Mouse (Mus musculus): ENCODE measurements around the gene Cage1.

The Cage1 gene

DNA sequence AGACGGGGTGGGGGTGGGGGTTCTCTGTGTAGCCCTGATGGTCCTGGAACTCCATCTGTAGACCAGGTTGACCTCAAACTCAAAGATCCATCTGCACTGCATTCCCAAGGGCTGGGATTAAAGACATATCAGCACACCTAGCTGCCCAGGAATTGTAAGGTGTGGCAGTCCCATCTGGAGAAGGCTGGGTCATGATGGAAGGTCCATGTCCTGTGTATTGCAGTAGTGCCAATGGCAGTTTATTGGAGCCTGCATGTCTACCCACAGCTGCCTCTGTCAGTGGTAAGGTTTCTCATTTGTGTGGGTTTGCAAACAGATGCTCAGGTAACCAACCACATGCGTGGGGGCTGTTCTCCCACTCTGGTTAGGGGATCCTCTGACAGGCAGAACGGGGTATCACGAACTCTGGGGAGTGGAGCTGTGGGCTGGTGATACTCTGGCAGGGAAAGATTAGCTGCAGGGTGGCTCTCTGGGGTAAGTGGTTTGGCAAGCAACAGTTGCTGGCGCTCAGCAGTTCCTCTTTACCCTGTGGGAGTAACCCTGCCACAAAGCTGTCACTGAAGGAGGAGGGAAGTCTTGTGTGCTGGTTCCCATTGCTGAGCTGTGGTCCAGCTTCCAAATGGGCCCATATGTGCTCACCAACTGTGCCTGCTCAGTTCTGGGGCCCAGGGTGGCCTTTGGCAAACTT is 27.0 kb downstream of the Cage1 start:
- DNase-seq = no peak

- no peak for DNase-seq
Observed at GRCm38 (mm10) chr13:38007972-38008371, 28.9 kb downstream of the Cage1 start.

DNA sequence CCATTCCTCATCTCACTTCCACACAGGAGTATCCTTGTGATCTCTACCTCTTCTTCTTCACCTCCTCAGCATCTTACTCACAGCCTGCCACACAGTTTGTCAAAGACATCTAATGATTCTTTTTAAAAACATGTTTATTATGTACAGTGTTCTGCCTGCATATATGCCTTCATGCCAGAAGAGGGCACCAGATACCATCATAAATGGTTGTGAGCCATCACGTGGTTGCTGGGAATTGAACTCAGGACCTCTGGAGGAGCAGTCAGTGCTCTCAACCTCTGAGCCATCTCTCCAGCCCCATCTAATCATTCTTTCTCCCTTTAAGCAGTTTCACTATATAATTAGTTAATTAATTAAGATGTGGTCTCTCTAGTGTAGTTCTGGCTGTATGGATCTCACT is 34.4 kb downstream of the Cage1 start:
- no peak for DNase-seq

GRCm38 (mm10) chr13:37999713-38000112 is 37.2 kb downstream of the Cage1 start:
- no peak for DNase-seq

DNA sequence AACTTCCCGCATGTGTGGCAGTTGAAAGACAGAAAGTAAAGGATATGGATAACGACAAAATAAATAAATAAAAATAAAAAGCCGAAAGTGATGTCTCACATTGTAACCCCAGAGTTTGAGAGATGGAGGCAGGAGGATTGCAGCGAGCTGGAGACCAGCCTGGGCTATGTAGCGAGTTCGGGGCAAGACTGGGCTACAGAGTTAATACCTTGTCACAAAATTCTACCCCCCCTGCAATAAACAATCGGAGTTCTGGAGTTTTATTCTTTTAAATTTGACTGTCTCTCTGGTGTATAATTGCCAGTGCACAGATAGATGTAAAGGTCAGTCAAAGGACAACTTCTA is 42.5 kb downstream of the Cage1 start:
- DNase-seq = no peak

GRCm38 (mm10) chr13:37993704-37994404 is 43.0 kb downstream of the Cage1 start, which contains the start of gene Ssr1:
TSS of gene Ssr1 (minus strand) at chr13:37994217.
- DNase-seq = peak; percentile 98

DNA sequence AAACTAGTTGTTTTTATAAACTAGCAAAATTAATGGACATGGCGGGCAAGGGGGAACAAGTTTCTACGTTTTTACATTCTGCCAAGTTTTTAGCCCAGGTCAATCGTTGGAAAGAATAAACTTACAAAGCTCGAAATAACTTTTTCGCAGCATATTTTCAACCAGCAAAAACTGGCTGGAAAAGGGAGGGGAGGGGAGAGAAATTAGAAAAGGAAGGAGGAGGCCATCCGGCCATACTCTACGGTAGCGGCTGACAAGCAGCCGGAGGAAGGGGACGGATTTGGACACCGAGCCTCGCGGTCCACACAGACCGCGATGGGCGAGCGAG is 43.5 kb downstream of the Cage1 start:
- DNase-seq = no peak

- no peak for DNase-seq
Observed at GRCm38 (mm10) chr13:37992638-37993371, 44.1 kb downstream of the Cage1 start.

DNA sequence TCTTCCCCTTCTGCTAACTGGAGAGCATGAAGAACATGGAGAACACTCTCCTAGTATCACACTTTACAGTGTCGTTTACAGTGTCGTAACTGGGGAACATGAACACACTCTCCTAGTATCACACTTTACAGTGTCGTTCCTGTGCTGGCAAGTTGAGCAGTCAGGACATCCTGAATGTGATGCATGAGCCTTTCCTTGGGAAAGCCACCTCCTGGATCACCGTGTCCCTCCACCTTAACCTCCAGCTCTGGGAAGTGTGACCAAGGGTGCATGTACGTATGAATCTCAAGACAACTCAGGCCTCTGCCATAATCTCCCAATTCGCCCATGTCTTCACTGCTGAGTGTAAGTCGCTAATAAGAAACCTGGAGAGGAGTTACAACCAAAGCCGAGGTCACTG is 47.2 kb downstream of the Cage1 start:
- no peak for DNase-seq

DNA sequence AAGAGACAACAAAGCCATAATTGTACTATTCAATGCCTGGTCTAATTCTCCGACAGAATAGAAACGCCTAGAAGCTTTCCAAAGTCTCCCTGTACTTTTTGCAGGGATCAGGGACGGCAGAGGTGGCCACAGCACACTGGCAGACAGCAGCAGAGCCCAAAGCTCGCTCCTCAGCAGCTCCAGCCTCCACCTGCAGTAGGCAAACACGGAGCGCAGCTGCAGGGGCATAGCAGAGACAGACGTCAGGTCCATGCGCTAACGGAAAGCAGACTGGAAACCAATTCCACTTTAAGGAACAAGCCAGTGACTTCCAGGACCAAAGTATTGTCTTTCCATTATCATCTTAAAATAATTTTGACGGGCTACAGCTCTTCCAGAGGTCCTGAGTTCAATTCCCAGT is 50.7 kb downstream of the Cage1 start:
- no peak for DNase-seq

DNA sequence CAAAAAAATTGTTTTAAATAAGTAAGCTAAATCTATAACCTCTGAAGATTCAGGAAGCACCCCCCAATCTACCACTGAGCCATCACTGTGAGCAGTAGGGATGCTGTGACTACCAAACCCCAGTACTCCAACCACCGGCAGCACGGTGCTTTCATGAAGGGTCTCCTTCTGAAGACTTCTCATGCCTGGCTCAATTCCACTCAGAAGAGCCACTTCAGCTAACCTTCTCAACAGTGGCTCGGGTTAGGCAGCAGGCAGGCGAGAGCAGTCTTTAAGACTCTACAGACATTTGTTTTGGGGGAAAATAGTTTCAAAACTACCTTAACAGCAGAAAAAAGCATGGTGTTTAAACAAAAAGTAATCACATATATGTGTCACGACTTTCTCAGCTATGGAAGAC is 55.8 kb downstream of the Cage1 start:
- DNase-seq = no peak

DNA sequence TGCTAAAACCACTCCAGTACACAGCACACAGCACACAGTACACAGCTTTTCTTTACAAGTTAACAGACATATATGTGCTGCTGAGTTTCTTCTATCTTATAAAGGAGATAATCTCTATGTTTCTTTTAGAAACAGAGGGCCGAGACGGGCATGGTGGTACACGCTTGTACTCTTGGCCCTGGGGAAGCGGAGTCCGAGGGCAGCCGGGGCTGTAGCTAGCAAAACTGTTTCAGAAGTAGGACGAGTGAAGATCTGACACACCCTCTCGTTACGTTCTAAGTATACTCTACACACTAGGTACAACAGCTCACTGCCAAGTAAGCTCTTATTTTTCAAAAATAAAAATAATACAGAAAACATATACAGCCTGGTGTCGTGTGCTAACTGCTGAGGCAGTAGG is 56.5 kb downstream of the Cage1 start:
- DNase-seq = no peak

GRCm38 (mm10) chr13:37979506-37979905 is 57.4 kb downstream of the Cage1 start:
- no peak for DNase-seq

DNA sequence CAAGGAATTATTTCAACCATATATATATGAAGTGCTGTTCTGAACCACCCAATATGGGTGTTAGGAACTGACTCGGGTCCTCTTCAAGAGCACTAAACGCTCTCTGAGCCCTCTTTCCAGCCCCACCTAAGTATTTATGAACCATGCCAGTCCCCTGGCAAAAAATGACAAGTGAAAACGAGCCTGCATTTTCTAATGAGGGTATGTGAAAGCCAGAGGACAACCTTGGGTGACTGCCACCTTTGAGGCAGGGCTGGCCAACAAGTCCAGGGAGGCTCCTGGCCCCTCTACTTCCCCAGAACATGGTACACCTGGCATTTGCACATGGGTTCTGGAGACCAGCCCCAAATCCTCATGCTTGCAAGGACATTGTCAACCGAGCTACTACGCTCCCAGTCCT is 62.1 kb downstream of the Cage1 start:
- DNase-seq = no peak

DNA sequence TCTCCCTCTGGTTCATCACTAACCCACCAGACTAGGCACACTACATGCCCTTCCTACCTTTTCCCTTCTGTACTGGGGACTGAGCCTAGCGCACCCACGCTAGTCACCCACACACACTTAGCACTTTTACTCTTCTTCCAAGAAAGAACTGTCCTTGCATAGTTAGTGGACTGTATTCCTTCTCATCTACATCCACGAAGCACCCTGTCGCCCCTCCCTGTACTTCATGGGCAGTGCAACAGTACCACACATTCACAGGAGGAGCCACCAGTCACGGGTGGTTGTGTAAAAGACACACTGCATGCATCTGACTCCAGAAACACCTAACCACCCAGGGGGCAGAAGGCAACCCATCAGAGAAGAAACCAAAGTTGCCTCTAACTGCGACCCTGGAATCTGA is 62.8 kb downstream of the Cage1 start:
- no peak for DNase-seq

DNA sequence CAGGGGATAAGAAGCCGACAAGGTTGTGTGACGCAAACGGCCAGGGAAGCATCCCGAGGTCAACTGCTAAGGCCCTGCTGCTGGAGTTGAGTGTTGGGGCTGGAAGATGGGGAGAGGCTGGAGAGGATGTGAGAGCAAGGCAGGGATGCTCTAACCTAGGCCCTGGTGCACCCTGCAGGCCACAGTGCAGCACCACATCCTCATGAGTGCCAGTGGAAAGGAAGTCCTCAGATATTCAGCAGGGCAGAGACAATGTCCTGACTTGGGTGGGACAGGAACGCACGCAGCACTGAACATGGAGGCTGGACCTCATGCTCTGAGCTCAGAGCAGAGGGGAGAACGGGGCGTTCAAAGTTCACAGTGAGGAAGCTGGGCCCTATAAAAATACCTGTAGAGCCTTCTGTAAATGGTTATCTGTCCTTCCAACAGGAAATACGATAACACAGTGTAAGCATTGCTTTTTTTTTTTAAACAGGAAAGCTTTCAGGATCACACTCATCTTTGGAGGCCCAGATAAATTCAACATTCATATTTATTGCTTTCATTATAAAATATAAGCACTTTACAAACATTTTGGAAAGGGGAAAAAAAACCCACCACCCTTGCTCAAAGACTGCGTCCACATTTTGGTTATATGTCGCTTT is 65.9 kb downstream of the Cage1 start:
- no peak for DNase-seq

GRCm38 (mm10) chr13:37969988-37970387 is 66.9 kb downstream of the Cage1 start:
- no peak for DNase-seq

- DNase-seq = peak; percentile 91
Observed at GRCm38 (mm10) chr13:37969337-37969736, 67.5 kb downstream of the Cage1 start.

DNA sequence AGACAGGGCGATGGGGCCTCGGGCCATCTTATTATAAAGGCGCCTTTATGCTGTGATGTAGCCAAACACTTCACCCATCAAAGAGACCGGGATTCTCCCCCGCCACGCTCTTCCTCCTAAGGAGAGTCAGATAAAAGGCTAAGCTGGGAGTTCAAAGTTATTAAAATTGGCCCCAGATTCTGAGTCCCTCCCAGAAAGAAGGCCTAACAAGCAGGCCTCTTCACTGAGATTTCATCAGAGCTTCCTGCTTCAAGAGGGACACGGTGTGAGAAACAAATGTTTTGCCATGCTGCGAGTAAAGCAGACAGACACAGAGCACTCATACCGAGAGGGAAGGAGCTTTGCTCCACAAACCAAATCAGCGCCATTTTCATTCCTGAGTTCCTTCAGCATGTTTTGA is 69.3 kb downstream of the Cage1 start:
- DNase-seq = no peak

DNA sequence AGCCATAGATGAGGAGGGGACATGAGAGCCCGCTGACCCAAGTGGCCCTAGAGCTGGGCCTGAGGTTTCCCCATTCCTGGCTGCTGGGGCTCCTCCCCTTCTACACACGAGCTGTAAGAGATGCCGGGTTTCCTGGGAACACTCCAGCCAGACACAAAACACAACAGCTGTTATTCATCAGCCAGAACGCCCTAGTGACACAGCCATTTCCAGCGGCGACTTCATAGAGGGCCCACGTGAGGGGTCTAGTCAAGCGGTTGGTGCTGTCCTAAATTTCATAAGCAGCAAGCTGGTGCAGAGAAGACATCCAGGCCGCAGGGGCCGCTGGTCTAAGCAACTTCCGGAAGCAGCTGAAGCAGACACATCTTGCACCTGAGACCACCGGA is 69.8 kb downstream of the Cage1 start:
- no peak for DNase-seq

DNA sequence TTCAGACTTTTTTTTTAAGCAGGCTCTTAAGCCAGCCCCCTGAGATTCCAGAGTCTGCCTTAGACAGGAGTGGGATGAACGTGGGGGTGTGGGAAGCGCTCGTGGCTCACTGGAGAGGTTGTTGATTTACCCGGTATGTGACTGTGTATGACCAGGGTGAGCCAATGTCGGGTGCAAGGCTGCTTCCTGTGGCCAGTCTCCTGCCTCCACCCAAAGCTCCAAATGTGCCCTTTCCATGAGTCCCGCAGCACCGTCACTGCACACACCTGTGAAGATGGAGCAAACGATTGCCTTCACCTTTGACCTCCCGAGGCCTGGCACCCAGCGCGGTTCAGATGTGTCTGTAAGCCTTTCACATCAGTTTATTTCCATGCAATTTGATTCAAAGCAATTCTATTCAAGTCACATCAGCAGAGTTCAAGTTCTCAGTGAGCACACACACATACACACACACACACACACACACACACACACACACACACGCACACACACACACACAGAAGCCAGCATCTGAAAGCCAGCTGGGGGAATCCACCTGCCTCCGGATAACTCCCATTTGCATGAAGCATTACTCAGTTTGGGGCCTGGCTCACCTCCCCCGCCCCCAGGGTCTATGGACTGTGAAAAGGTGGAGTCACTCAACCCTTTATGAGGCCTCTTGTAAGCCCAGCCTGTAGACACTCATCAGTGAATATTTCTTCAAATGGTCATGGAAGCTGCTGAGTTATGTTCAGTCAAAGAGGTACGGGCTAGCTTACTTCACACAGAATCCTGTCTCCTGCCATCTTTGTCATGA is 70.4 kb downstream of the Cage1 start:
- DNase-seq = no peak

DNA sequence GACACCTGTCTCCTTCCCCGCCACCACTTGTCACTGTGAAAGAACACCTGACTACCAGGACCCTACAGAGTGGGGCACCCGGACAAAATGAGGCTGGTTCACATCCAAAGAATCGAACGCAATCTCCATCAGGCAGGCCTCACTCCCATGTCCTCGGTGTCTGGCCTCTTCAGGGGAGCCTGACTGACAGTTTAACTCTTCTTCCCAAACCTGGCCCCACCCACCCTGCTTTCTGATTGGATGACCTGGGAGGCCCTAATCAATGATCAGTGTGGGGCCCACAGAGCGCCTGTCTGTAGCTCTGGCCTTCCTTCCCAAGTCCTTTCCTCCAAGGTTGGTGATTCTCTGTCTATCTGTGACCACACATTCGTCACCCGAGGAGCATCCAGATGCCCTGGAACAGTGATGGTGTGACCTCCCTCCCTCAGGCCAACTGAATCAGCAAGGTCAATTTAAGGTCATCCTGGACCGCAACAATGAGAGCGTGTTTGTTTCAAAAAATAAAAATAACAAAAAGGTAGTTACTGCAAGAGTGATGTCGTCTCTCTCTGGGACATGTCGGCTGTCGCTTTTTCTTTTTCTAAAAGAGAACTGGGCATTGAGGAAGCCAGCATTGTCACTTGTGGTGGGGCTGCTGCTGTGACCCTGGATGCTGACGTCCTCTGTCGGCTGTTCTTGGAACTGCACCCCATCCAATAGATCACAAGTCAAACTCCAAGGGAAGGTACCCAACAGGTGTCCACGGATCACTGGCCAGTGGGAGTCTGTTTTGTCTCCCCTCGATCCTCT is 71.5 kb downstream of the Cage1 start:
- DNase-seq = no peak
